Mouse (Mus musculus) MEL (cell line): Measurements from ENCODE around the gene Ggcx. TPM values are rescaled to one million over a fixed set of nuclear protein-coding genes. Genes with fewer than 3 reads are reported as not detected.

Experiments used
- DNase-seq: peaks from one replicate; pipeline ENCODE4 v3.0.0; 2011; ENCODE audit warnings: low read depth, low spot score
- H3K27ac ChIP-seq: 2 replicates; pipeline ENCODE4 v1.5.1; 2012; ENCODE audit warnings: low read depth, mild to moderate bottlenecking, control low read depth, low read length, moderate library complexity; ENCODE audit not compliant: control insufficient read depth
- H3K27me3 ChIP-seq, 2 experiments: fragments of 150-350 bp in 1 of 2; sonication (generic) in 1 of 2; 2 replicates each; pipeline ENCODE4 v1.6.1; 2012; ENCODE audit warnings: low read length in 2 of 2, mild to moderate bottlenecking in 2 of 2, improper control_type of control experiment in 1 of 2, moderate library complexity in 1 of 2; ENCODE audit not compliant: insufficient read depth in 2 of 2, control insufficient read depth in 1 of 2
- H3K36me3 ChIP-seq, 2 experiments: 2 replicates each; pipeline ENCODE4 v1.6.1; 2012 to 2014; ENCODE audit warnings: low read length in 2 of 2, improper control_type of control experiment in 1 of 2, inconsistent platforms in 1 of 2, mild to moderate bottlenecking in 1 of 2; ENCODE audit not compliant: insufficient read depth in 2 of 2, control insufficient read depth in 1 of 2
- H3K4me1 ChIP-seq, 2 experiments: fragments of 150-350 bp in 1 of 2; sonication (generic) in 1 of 2; 2 replicates each; pipeline ENCODE4 v1.6.1; 2012; ENCODE audit warnings: low read length in 2 of 2, improper control_type of control experiment in 1 of 2, mild to moderate bottlenecking in 1 of 2; ENCODE audit not compliant: insufficient read depth in 2 of 2, control insufficient read depth in 1 of 2
- H3K4me3 ChIP-seq, 2 experiments: fragments of 150-350 bp in 1 of 2; sonication (generic) in 1 of 2; 2 replicates each; pipeline ENCODE4 v1.5.1; 2012; ENCODE audit warnings: low read depth in 2 of 2, low read length in 2 of 2, mild to moderate bottlenecking in 2 of 2, moderate library complexity in 2 of 2, control low read depth in 1 of 2, improper control_type of control experiment in 1 of 2; ENCODE audit not compliant: control insufficient read depth in 1 of 2, insufficient read depth in 1 of 2
- H3K79me2 ChIP-seq: 2 replicates; pipeline ENCODE4 v1.6.1; 2012; ENCODE audit warnings: mild to moderate bottlenecking, low read length, moderate library complexity; ENCODE audit not compliant: control insufficient read depth, poor library complexity, insufficient read depth
- H3K9ac ChIP-seq: 2 replicates; pipeline ENCODE4 v1.6.1; 2012; ENCODE audit warnings: low read depth, mild to moderate bottlenecking, control low read depth, low read length, moderate library complexity; ENCODE audit not compliant: control insufficient read depth, poor library complexity, severe bottlenecking
- H3K9me3 ChIP-seq: fragments of 150-350 bp; sonication (generic); replicated peaks from 2 replicates; pipeline ENCODE4 v1.6.1; 2012; ENCODE audit warnings: mild to moderate bottlenecking, low read length, improper control_type of control experiment, moderate library complexity; ENCODE audit not compliant: insufficient read depth
- BHLHE40 ChIP-seq: IDR thresholded peaks from 2 replicates; pipeline ENCODE4 v1.6.1; 2012; ENCODE audit warnings: low read depth, mild to moderate bottlenecking, inconsistent platforms, low read length, improper control_type of control experiment, borderline replicate concordance
- CHD2 ChIP-seq: IDR thresholded peaks from 2 replicates; pipeline ENCODE4 v1.6.1; 2011; ENCODE audit warnings: low read length, improper control_type of control experiment
- E2F4 ChIP-seq: IDR thresholded peaks from 2 replicates; pipeline ENCODE4 v1.6.1; 2011; ENCODE audit warnings: low read depth, low read length, improper control_type of control experiment, borderline replicate concordance
- GATA1 ChIP-seq: IDR thresholded peaks from 2 replicates; pipeline ENCODE4 v1.6.1; 2011; ENCODE audit warnings: low read depth, low read length, improper control_type of control experiment
- MAFK ChIP-seq: IDR thresholded peaks from 2 replicates; pipeline ENCODE4 v1.6.1; 2011; ENCODE audit warnings: low read depth, mild to moderate bottlenecking, low read length, improper control_type of control experiment, borderline replicate concordance
- MAX ChIP-seq: IDR thresholded peaks from 2 replicates; pipeline ENCODE4 v1.6.1; 2011; ENCODE audit warnings: low read length, improper control_type of control experiment
- MXI1 ChIP-seq: IDR thresholded peaks from 2 replicates; pipeline ENCODE4 v1.6.1; 2011; ENCODE audit warnings: mild to moderate bottlenecking, low read depth, low read length, improper control_type of control experiment
- MYB ChIP-seq: IDR thresholded peaks from 2 replicates; pipeline ENCODE4 v1.6.1; 2011; ENCODE audit warnings: mild to moderate bottlenecking, low read depth, low read length, improper control_type of control experiment
- NRF1 ChIP-seq: IDR thresholded peaks from 2 replicates; pipeline ENCODE4 v1.6.1; 2014; ENCODE audit warnings: low read depth, mild to moderate bottlenecking, inconsistent platforms, low read length, improper control_type of control experiment, moderate library complexity; ENCODE audit not compliant: poor library complexity, insufficient read depth, severe bottlenecking
- POLR2A ChIP-seq, 2 experiments: IDR thresholded peaks; 2 replicates each; pipeline ENCODE4 v1.6.1; 2011 to 2012; ENCODE audit warnings: low read length in 2 of 2, mild to moderate bottlenecking in 2 of 2, control low read depth in 1 of 2, improper control_type of control experiment in 1 of 2, low read depth in 1 of 2, moderate library complexity in 1 of 2; ENCODE audit not compliant: control insufficient read depth in 1 of 2, insufficient read depth in 1 of 2, poor library complexity in 1 of 2
- POLR2AphosphoS2 ChIP-seq: IDR thresholded peaks from 2 replicates; pipeline ENCODE4 v1.6.1; 2011; ENCODE audit warnings: low read length, improper control_type of control experiment
- RAD21 ChIP-seq: IDR thresholded peaks from 2 replicates; pipeline ENCODE4 v1.6.1; 2011; ENCODE audit warnings: mild to moderate bottlenecking, low read depth, low read length, improper control_type of control experiment
- RCOR1 ChIP-seq: IDR thresholded peaks from 2 replicates; pipeline ENCODE4 v1.6.1; 2012; ENCODE audit warnings: low read depth, mild to moderate bottlenecking, inconsistent platforms, low read length, improper control_type of control experiment
- SIN3A ChIP-seq: IDR thresholded peaks from 2 replicates; pipeline ENCODE4 v1.6.1; 2012; ENCODE audit warnings: low read length, improper control_type of control experiment, inconsistent platforms
- SMC3 ChIP-seq: IDR thresholded peaks from 2 replicates; pipeline ENCODE4 v1.6.1; 2011; ENCODE audit warnings: low read depth, low read length, improper control_type of control experiment
- TBP ChIP-seq: IDR thresholded peaks from 2 replicates; pipeline ENCODE4 v1.8.0; 2011; ENCODE audit warnings: low read depth, low read length, improper control_type of control experiment
- TCF12 ChIP-seq: IDR thresholded peaks from 2 replicates; pipeline ENCODE4 v1.6.1; 2014; ENCODE audit warnings: low read depth, mild to moderate bottlenecking, inconsistent platforms, low read length, improper control_type of control experiment, moderate library complexity
- UBTF ChIP-seq: IDR thresholded peaks from 2 replicates; pipeline ENCODE4 v1.6.1; 2012; ENCODE audit warnings: low read depth, mild to moderate bottlenecking, inconsistent platforms, low read length, improper control_type of control experiment, moderate library complexity, borderline replicate concordance; ENCODE audit not compliant: insufficient read depth
- USF2 ChIP-seq, 2 experiments: IDR thresholded peaks; 2 replicates each; pipeline ENCODE4 v1.6.1; 2011 to 2012; ENCODE audit warnings: improper control_type of control experiment in 2 of 2, low read length in 2 of 2, borderline replicate concordance in 1 of 2, inconsistent platforms in 1 of 2, low read depth in 1 of 2, mild to moderate bottlenecking in 1 of 2; ENCODE audit not compliant: insufficient read depth in 1 of 2
- ZC3H11A ChIP-seq: IDR thresholded peaks from 2 replicates; pipeline ENCODE4 v1.6.1; 2012; ENCODE audit warnings: low read depth, mild to moderate bottlenecking, inconsistent platforms, low read length, improper control_type of control experiment
- ZKSCAN1 ChIP-seq: IDR thresholded peaks from 2 replicates; pipeline ENCODE4 v1.6.1; 2012; ENCODE audit warnings: low read depth, mild to moderate bottlenecking, inconsistent platforms, low read length, improper control_type of control experiment, moderate library complexity
- ZMIZ1 ChIP-seq: IDR thresholded peaks from 2 replicates; pipeline ENCODE4 v1.6.1; 2012; ENCODE audit warnings: low read depth, mild to moderate bottlenecking, inconsistent platforms, low read length, improper control_type of control experiment, moderate library complexity
- polyA plus RNA-seq, 2 experiments: library from polyadenylated mRNA; stranded (reverse) in 1 of 2; unstranded in 1 of 2; fragments of >175 nt in 1 of 2; fragments of >200 nt in 1 of 2; gene quantifications; 2 replicates each; pipeline versions ENCODE4 v1.2.1 to v1.2.4; 2012; ENCODE audit warnings: low replicate concordance in 2 of 2, low read depth in 1 of 2; ENCODE audit not compliant: insufficient read length in 2 of 2, insufficient read depth in 1 of 2, missing spikeins in 1 of 2
- total RNA-seq: library from RNA; depleted of rRNA; stranded (reverse); fragments of 300-350 nt; gene quantifications from 2 replicates; pipeline ENCODE4 v1.2.3, GENCODE M21; 2012

Gene Ggcx
- total and polyA plus RNA-seq, 3 experiments, result 5.2 to 5.4 TPM; not detected in 1

DNA sequence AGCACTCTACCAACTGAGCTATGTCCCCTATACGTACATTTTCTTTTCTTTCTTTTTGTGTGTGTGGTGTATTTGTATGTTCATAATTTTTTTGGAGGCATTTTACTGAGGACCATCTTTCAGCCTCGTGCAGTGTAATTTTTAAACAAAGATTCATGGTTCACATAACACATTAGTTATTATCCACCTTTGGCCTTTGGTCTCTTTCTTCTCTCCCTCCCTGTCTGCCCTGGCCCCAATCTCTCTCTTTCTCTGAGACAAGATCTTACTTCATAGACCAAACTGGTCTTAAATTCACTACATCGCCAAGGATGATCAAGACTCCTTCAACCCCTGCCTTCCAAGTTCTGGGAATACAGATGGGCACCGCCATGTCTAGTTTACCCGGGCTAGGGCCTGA lies 62.7 kb downstream of the Ggcx start:
- H3K27me3 ChIP-seq, result no peaks in the 10 kb centered on the region
- H3K36me3 ChIP-seq, result peaks cover 0 to 30% of the 10 kb centered on the region in 2 experiments; a peak in 2 of 4 replicates
- H3K4me1 ChIP-seq, result peaks cover 29 to 35% of the 10 kb centered on the region in 2 experiments
- H3K79me2 ChIP-seq, result no peaks in the 10 kb centered on the region
- H3K4me3 ChIP-seq, result no peak overlapping the region
- TF ChIP-seq ZC3H11A (no peak), MYB (no peak), POLR2AphosphoS2 (no peak), USF2 (IDR thresholded peaks at IDR 0.05; ENCODE audit: borderline replicate concordance in 1 of 2, insufficient read depth in 1 of 2, low read depth in 1 of 2, low read length in 2 of 2) (no peak), TCF12 (no peak), E2F4 (no peak), SIN3A (no peak), GATA1 (no peak), UBTF (no peak), TBP (no peak), CHD2 (no peak), BHLHE40 (no peak), SMC3 (no peak), MAFK (no peak), POLR2A (IDR thresholded peaks at IDR 0.05; ENCODE audit: control insufficient read depth in 1 of 2, insufficient read depth in 1 of 2, low read depth in 1 of 2, low read length in 2 of 2, poor library complexity in 1 of 2) (no peak)
- no peak overlapping the region for H3K27ac ChIP-seq
- H3K9ac ChIP-seq, result no peak overlapping the region
- H3K9me3 ChIP-seq, result no peaks in the 10 kb centered on the region
- no peak for DNase-seq

DNA sequence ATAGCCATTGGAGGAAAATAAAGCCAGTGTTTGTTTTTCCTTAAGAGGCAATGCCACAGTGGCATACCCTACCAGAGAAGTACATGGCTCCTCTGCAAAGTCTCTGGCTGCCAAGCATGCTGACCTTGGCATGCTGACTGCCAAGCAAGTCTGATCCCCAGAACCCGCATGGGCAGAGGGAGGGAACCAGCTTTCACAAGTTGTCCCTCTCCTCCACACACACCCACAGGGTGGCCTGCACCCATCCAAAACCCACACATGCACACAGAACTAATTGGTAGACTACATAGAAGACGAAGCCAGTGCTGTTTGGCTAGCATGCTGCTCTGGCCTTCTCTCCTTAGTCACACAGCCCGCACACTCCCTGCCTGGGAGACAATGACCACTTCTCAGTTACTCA lies 63.5 kb downstream of the Ggcx start:
- TF ChIP-seq CHD2, result no peak
- TF ChIP-seq TCF12, result no peak
- TF ChIP-seq RCOR1, result no peak
- TF ChIP-seq ZC3H11A, result no peak
- TF ChIP-seq MAFK, result no peak
- no peak for TF ChIP-seq MAX
- TF ChIP-seq NRF1, result no peak
- TF ChIP-seq ZMIZ1, result no peak
- TF ChIP-seq ZKSCAN1, result no peak
- TF ChIP-seq USF2 (IDR thresholded peaks at IDR 0.05; ENCODE audit: borderline replicate concordance in 1 of 2, insufficient read depth in 1 of 2, low read depth in 1 of 2, low read length in 2 of 2), result no peak
- TF ChIP-seq MXI1, result no peak
- TF ChIP-seq RAD21, result no peak
- TF ChIP-seq, all 39 proteins: peak for 0

More for the DNA sequence above, 63.5 kb downstream of the Ggcx start:
- H3K27me3 ChIP-seq, result no peaks in the 10 kb centered on the region
- peaks cover 0 to 37% of the 10 kb centered on the region in 2 experiments; a peak in 2 of 4 replicates for H3K36me3 ChIP-seq
- H3K4me1 ChIP-seq, result peaks cover 35 to 42% of the 10 kb centered on the region in 2 experiments
- H3K79me2 ChIP-seq, result no peaks in the 10 kb centered on the region
- H3K9ac ChIP-seq, result no peak overlapping the region
- DNase-seq, result no peak
- H3K27ac ChIP-seq, result no peak overlapping the region
- H3K4me3 ChIP-seq, result no peak overlapping the region
- H3K9me3 ChIP-seq, result no peaks in the 10 kb centered on the region
